Mouse (Mus musculus) large intestine, adult 2 months (tissue): Measurements from ENCODE around the gene AI597479. TPM values are rescaled to one million over a fixed set of nuclear protein-coding genes. Genes with fewer than 3 reads are reported as not detected.

Experiments
- DNase-seq: peaks from one replicate; pipeline ENCODE4 v3.0.0-alpha.2; 2012; ENCODE audit warnings: low read depth, low spot score
- WGBS: fragments of 180-500 bp; shearing (Covaris S2); methylation state at CpG from one replicate; pipeline ENCODE4 v1.1.7; 2018; 5-methylcytosine and 5-hydroxymethylcytosine counted together
- polyA plus RNA-seq: library from polyadenylated mRNA; depleted of rRNA; stranded (reverse); fragments of >200 nt; gene quantifications from 2 replicates; pipeline ENCODE4 v1.2.3, GENCODE M21; 2012; rRNA removed

AI597479 gene
- 3.8 TPM in 2 replicates for polyA plus RNA-seq

- no peak for DNase-seq
- WGBS: under 1% methylated on average over 57 of the region's 57 CpGs
Measured at GRCm38 (mm10) chr1:43098031-43098984, at the start of gene AI597479, which contains the start of gene Tgfbrap1. AI597479 (plus strand) TSS chr1:43098710. Tgfbrap1 (minus strand) TSS chr1:43098637.

GRCm38 (mm10) chr1:43051903-43052302 is 46.6 kb upstream of the AI597479 start:
- no peak for DNase-seq
- 93% methylated on average over 5 of the region's 5 CpGs for WGBS

GRCm38 (mm10) chr1:43065615-43066310 is 32.7 kb upstream of the AI597479 start:
- no peak for DNase-seq
- WGBS: 65% methylated on average over 9 of the region's 9 CpGs

GRCm38 (mm10) chr1:43066573-43066972 is 31.9 kb upstream of the AI597479 start:
- 89% methylated on average over 8 of the region's 8 CpGs for WGBS
- no peak for DNase-seq

- no peak for DNase-seq
- 85% methylated on average over 7 of the region's 7 CpGs for WGBS
Measured at GRCm38 (mm10) chr1:43067551-43067950, 31.0 kb upstream of the AI597479 start.

- 28% methylated on average over 5 of the region's 5 CpGs for WGBS
- peak; percentile 48 for DNase-seq
Measured at GRCm38 (mm10) chr1:43070726-43071125, 27.8 kb upstream of the AI597479 start.

- 92% methylated on average over 8 of the region's 8 CpGs for WGBS
- no peak for DNase-seq
Measured at GRCm38 (mm10) chr1:43072028-43072427, 26.5 kb upstream of the AI597479 start.

- WGBS: 36% methylated on average over 1 of the region's 1 CpGs
- DNase-seq: no peak
Measured at GRCm38 (mm10) chr1:43072561-43072960, 25.9 kb upstream of the AI597479 start.

- WGBS: 99% methylated on average over 2 of the region's 2 CpGs
- no peak for DNase-seq
Measured at GRCm38 (mm10) chr1:43074791-43075190, 23.7 kb upstream of the AI597479 start.

- no peak for DNase-seq
Measured at GRCm38 (mm10) chr1:43078124-43078523, 20.4 kb upstream of the AI597479 start.

GRCm38 (mm10) chr1:43082946-43083345 is 15.6 kb upstream of the AI597479 start:
- WGBS: 80% methylated on average over 5 of the region's 5 CpGs
- no peak for DNase-seq

More at GRCm38 (mm10) chr1:43078124-43078523, 20.4 kb upstream of the AI597479 start:
- 76% methylated on average over 2 of the region's 2 CpGs for WGBS

GRCm38 (mm10) chr1:43090418-43090817 is 8.1 kb upstream of the AI597479 start:
- WGBS: 74% methylated on average over 1 of the region's 1 CpGs
- no peak for DNase-seq

GRCm38 (mm10) chr1:43091306-43092055 is 7.0 kb upstream of the AI597479 start:
- WGBS: 31% methylated on average over 13 of the region's 13 CpGs
- DNase-seq: no peak

- WGBS: under 1% methylated on average over 102 of the region's 102 CpGs
- no peak for DNase-seq
Measured at GRCm38 (mm10) chr1:43092056-43093015, 6.2 kb upstream of the AI597479 start.

- 96% methylated on average over 2 of the region's 2 CpGs for WGBS
- DNase-seq: no peak
Measured at GRCm38 (mm10) chr1:43094206-43094605, 4.3 kb upstream of the AI597479 start.

- no peak for DNase-seq
- 70% methylated on average over 2 of the region's 2 CpGs for WGBS
Measured at GRCm38 (mm10) chr1:43108729-43109128, 10.2 kb downstream of the AI597479 start.

GRCm38 (mm10) chr1:43110556-43110955 is 12.0 kb downstream of the AI597479 start:
- no peak for DNase-seq
- WGBS: 44% methylated on average over 4 of the region's 4 CpGs

GRCm38 (mm10) chr1:43112882-43113281 is 14.4 kb downstream of the AI597479 start:
- 84% methylated on average over 2 of the region's 2 CpGs for WGBS
- DNase-seq: no peak

- 83% methylated on average over 8 of the region's 8 CpGs for WGBS
- DNase-seq: no peak
Measured at GRCm38 (mm10) chr1:43117435-43117834, 18.9 kb downstream of the AI597479 start.
